Mouse (Mus musculus) MEL (cell line): ENCODE data around the gene Fbxl8. TPM values are rescaled to one million over a fixed set of nuclear protein-coding genes. Genes with fewer than 3 reads are reported as not detected.

ENCODE experiments used
- DNase-seq: peaks from one replicate; pipeline ENCODE4 v3.0.0; 2011; ENCODE audit warnings: low read depth, low spot score
- H3K27ac ChIP-seq: 2 replicates; pipeline ENCODE4 v1.5.1; 2012; ENCODE audit warnings: low read depth, mild to moderate bottlenecking, control low read depth, low read length, moderate library complexity; ENCODE audit not compliant: control insufficient read depth
- H3K27me3 ChIP-seq, 2 experiments: fragments of 150-350 bp in 1 of 2; sonication (generic) in 1 of 2; 2 replicates each; pipeline ENCODE4 v1.6.1; 2012; ENCODE audit warnings: low read length in 2 of 2, mild to moderate bottlenecking in 2 of 2, improper control_type of control experiment in 1 of 2, moderate library complexity in 1 of 2; ENCODE audit not compliant: insufficient read depth in 2 of 2, control insufficient read depth in 1 of 2
- H3K36me3 ChIP-seq, 2 experiments: 2 replicates each; pipeline ENCODE4 v1.6.1; 2012 to 2014; ENCODE audit warnings: low read length in 2 of 2, improper control_type of control experiment in 1 of 2, inconsistent platforms in 1 of 2, mild to moderate bottlenecking in 1 of 2; ENCODE audit not compliant: insufficient read depth in 2 of 2, control insufficient read depth in 1 of 2
- H3K4me1 ChIP-seq, 2 experiments: fragments of 150-350 bp in 1 of 2; sonication (generic) in 1 of 2; 2 replicates each; pipeline ENCODE4 v1.6.1; 2012; ENCODE audit warnings: low read length in 2 of 2, improper control_type of control experiment in 1 of 2, mild to moderate bottlenecking in 1 of 2; ENCODE audit not compliant: insufficient read depth in 2 of 2, control insufficient read depth in 1 of 2
- H3K4me3 ChIP-seq, 2 experiments: fragments of 150-350 bp in 1 of 2; sonication (generic) in 1 of 2; 2 replicates each; pipeline ENCODE4 v1.5.1; 2012; ENCODE audit warnings: low read depth in 2 of 2, low read length in 2 of 2, mild to moderate bottlenecking in 2 of 2, moderate library complexity in 2 of 2, control low read depth in 1 of 2, improper control_type of control experiment in 1 of 2; ENCODE audit not compliant: control insufficient read depth in 1 of 2, insufficient read depth in 1 of 2
- H3K79me2 ChIP-seq: 2 replicates; pipeline ENCODE4 v1.6.1; 2012; ENCODE audit warnings: mild to moderate bottlenecking, low read length, moderate library complexity; ENCODE audit not compliant: control insufficient read depth, poor library complexity, insufficient read depth
- H3K9ac ChIP-seq: 2 replicates; pipeline ENCODE4 v1.6.1; 2012; ENCODE audit warnings: low read depth, mild to moderate bottlenecking, control low read depth, low read length, moderate library complexity; ENCODE audit not compliant: control insufficient read depth, poor library complexity, severe bottlenecking
- H3K9me3 ChIP-seq: fragments of 150-350 bp; sonication (generic); replicated peaks from 2 replicates; pipeline ENCODE4 v1.6.1; 2012; ENCODE audit warnings: mild to moderate bottlenecking, low read length, improper control_type of control experiment, moderate library complexity; ENCODE audit not compliant: insufficient read depth
- BHLHE40 ChIP-seq: IDR thresholded peaks from 2 replicates; pipeline ENCODE4 v1.6.1; 2012; ENCODE audit warnings: low read depth, mild to moderate bottlenecking, inconsistent platforms, low read length, improper control_type of control experiment, borderline replicate concordance
- CTCF ChIP-seq, 3 experiments: IDR thresholded peaks in 2 of 3; conservative IDR thresholded peaks in 1 of 3; 2 replicates each; pipeline ENCODE4 v1.5.1; 2011 to 2012; ENCODE audit warnings: low read length in 3 of 3, low read depth in 2 of 3, mild to moderate bottlenecking in 2 of 3, improper control_type of control experiment in 1 of 3, inconsistent platforms in 1 of 3, mixed read lengths in 1 of 3, moderate library complexity in 1 of 3; ENCODE audit not compliant: control insufficient read depth in 1 of 3, insufficient read depth in 1 of 3, poor library complexity in 1 of 3, severe bottlenecking in 1 of 3
- E2F4 ChIP-seq: IDR thresholded peaks from 2 replicates; pipeline ENCODE4 v1.6.1; 2011; ENCODE audit warnings: low read depth, low read length, improper control_type of control experiment, borderline replicate concordance
- ELF1 ChIP-seq: IDR thresholded peaks from 2 replicates; pipeline ENCODE4 v1.6.1; 2014; ENCODE audit warnings: low read depth, mild to moderate bottlenecking, inconsistent platforms, low read length, improper control_type of control experiment, moderate library complexity
- EP300 ChIP-seq, 2 experiments: IDR thresholded peaks; 2 replicates each; pipeline ENCODE4 v1.6.1; 2011; ENCODE audit warnings: improper control_type of control experiment in 2 of 2, low read length in 2 of 2, low read depth in 1 of 2, mild to moderate bottlenecking in 1 of 2
- ETS1 ChIP-seq: IDR thresholded peaks from 2 replicates; pipeline ENCODE4 v1.6.1; 2012; ENCODE audit warnings: low read depth, mild to moderate bottlenecking, inconsistent platforms, low read length, improper control_type of control experiment, moderate library complexity
- GABPA ChIP-seq: IDR thresholded peaks from 2 replicates; pipeline ENCODE4 v1.6.1; 2012; ENCODE audit warnings: low read depth, mild to moderate bottlenecking, inconsistent platforms, low read length, improper control_type of control experiment, moderate library complexity
- GATA1 ChIP-seq: IDR thresholded peaks from 2 replicates; pipeline ENCODE4 v1.6.1; 2011; ENCODE audit warnings: low read depth, low read length, improper control_type of control experiment
- JUND ChIP-seq: IDR thresholded peaks from 2 replicates; pipeline ENCODE4 v1.6.1; 2011; ENCODE audit warnings: low read depth, mild to moderate bottlenecking, improper control_type of control experiment, low read length
- KAT2A ChIP-seq: conservative IDR thresholded peaks from 2 replicates; pipeline ENCODE4 v1.6.1; 2012; ENCODE audit warnings: low read depth, low read length, improper control_type of control experiment, inconsistent platforms
- MAFK ChIP-seq: IDR thresholded peaks from 2 replicates; pipeline ENCODE4 v1.6.1; 2011; ENCODE audit warnings: low read depth, mild to moderate bottlenecking, low read length, improper control_type of control experiment, borderline replicate concordance
- MAX ChIP-seq: IDR thresholded peaks from 2 replicates; pipeline ENCODE4 v1.6.1; 2011; ENCODE audit warnings: low read length, improper control_type of control experiment
- MAZ ChIP-seq: IDR thresholded peaks from 2 replicates; pipeline ENCODE4 v1.6.1; 2012; ENCODE audit warnings: low read depth, mild to moderate bottlenecking, inconsistent platforms, low read length, improper control_type of control experiment
- MEF2A ChIP-seq: IDR thresholded peaks from 2 replicates; pipeline ENCODE4 v1.6.1; 2014; ENCODE audit warnings: low read depth, mild to moderate bottlenecking, inconsistent platforms, low read length, improper control_type of control experiment; ENCODE audit not compliant: poor library complexity, insufficient replicate concordance, severe bottlenecking; ENCODE audit errors: extremely low read depth
- MYB ChIP-seq: IDR thresholded peaks from 2 replicates; pipeline ENCODE4 v1.6.1; 2011; ENCODE audit warnings: mild to moderate bottlenecking, low read depth, low read length, improper control_type of control experiment
- NELFE ChIP-seq: IDR thresholded peaks from 2 replicates; pipeline ENCODE4 v1.6.1; 2011; ENCODE audit warnings: low read depth, low read length, improper control_type of control experiment
- POLR2A ChIP-seq, 2 experiments: IDR thresholded peaks; 2 replicates each; pipeline ENCODE4 v1.6.1; 2011 to 2012; ENCODE audit warnings: low read length in 2 of 2, mild to moderate bottlenecking in 2 of 2, control low read depth in 1 of 2, improper control_type of control experiment in 1 of 2, low read depth in 1 of 2, moderate library complexity in 1 of 2; ENCODE audit not compliant: control insufficient read depth in 1 of 2, insufficient read depth in 1 of 2, poor library complexity in 1 of 2
- POLR2AphosphoS2 ChIP-seq: IDR thresholded peaks from 2 replicates; pipeline ENCODE4 v1.6.1; 2011; ENCODE audit warnings: low read length, improper control_type of control experiment
- POLR2AphosphoS5 ChIP-seq: IDR thresholded peaks from 2 replicates; pipeline ENCODE4 v1.6.1; 2012; ENCODE audit warnings: low read depth, borderline replicate concordance, mild to moderate bottlenecking, inconsistent platforms, low read length, moderate library complexity, mixed read lengths
- RAD21 ChIP-seq: IDR thresholded peaks from 2 replicates; pipeline ENCODE4 v1.6.1; 2011; ENCODE audit warnings: mild to moderate bottlenecking, low read depth, low read length, improper control_type of control experiment
- RCOR1 ChIP-seq: IDR thresholded peaks from 2 replicates; pipeline ENCODE4 v1.6.1; 2012; ENCODE audit warnings: low read depth, mild to moderate bottlenecking, inconsistent platforms, low read length, improper control_type of control experiment
- TAL1 ChIP-seq: IDR thresholded peaks from 2 replicates; pipeline ENCODE4 v1.6.1; 2012; ENCODE audit warnings: mild to moderate bottlenecking, inconsistent platforms, low read length, moderate library complexity, mixed read lengths
- TBP ChIP-seq: IDR thresholded peaks from 2 replicates; pipeline ENCODE4 v1.8.0; 2011; ENCODE audit warnings: low read depth, low read length, improper control_type of control experiment
- TCF12 ChIP-seq: IDR thresholded peaks from 2 replicates; pipeline ENCODE4 v1.6.1; 2014; ENCODE audit warnings: low read depth, mild to moderate bottlenecking, inconsistent platforms, low read length, improper control_type of control experiment, moderate library complexity
- USF2 ChIP-seq, 2 experiments: IDR thresholded peaks; 2 replicates each; pipeline ENCODE4 v1.6.1; 2011 to 2012; ENCODE audit warnings: improper control_type of control experiment in 2 of 2, low read length in 2 of 2, borderline replicate concordance in 1 of 2, inconsistent platforms in 1 of 2, low read depth in 1 of 2, mild to moderate bottlenecking in 1 of 2; ENCODE audit not compliant: insufficient read depth in 1 of 2
- ZC3H11A ChIP-seq: IDR thresholded peaks from 2 replicates; pipeline ENCODE4 v1.6.1; 2012; ENCODE audit warnings: low read depth, mild to moderate bottlenecking, inconsistent platforms, low read length, improper control_type of control experiment
- ZKSCAN1 ChIP-seq: IDR thresholded peaks from 2 replicates; pipeline ENCODE4 v1.6.1; 2012; ENCODE audit warnings: low read depth, mild to moderate bottlenecking, inconsistent platforms, low read length, improper control_type of control experiment, moderate library complexity
- ZMIZ1 ChIP-seq: IDR thresholded peaks from 2 replicates; pipeline ENCODE4 v1.6.1; 2012; ENCODE audit warnings: low read depth, mild to moderate bottlenecking, inconsistent platforms, low read length, improper control_type of control experiment, moderate library complexity
- polyA plus RNA-seq, 2 experiments: library from polyadenylated mRNA; stranded (reverse) in 1 of 2; unstranded in 1 of 2; fragments of >175 nt in 1 of 2; fragments of >200 nt in 1 of 2; gene quantifications; 2 replicates each; pipeline versions ENCODE4 v1.2.1 to v1.2.4; 2012; ENCODE audit warnings: low replicate concordance in 2 of 2, low read depth in 1 of 2; ENCODE audit not compliant: insufficient read length in 2 of 2, insufficient read depth in 1 of 2, missing spikeins in 1 of 2
- total RNA-seq: library from RNA; depleted of rRNA; stranded (reverse); fragments of 300-350 nt; gene quantifications from 2 replicates; pipeline ENCODE4 v1.2.3, GENCODE M21; 2012

Gene Fbxl8
- total and polyA plus RNA-seq, 3 experiments: 4.1 to 7.2 TPM; not detected in 1

GRCm38 (mm10) chr8:105295895-105296573 lies 31.6 kb downstream of the Fbxl8 start, which contains the start of gene Exoc3l:
Exoc3l (minus strand) TSS chr8:105296101.
- H3K4me1 ChIP-seq: peaks cover 11 to 21% of the 10 kb centered on the region in 2 experiments
- H3K27me3 ChIP-seq: no peaks in the 10 kb centered on the region
- H3K79me2 ChIP-seq: peaks cover 32% of the 10 kb centered on the region
- H3K4me3 ChIP-seq: peak within 1 kb of the TSS; percentile 81 to 86
- H3K27ac ChIP-seq: peak within 1 kb of the TSS; percentile 69; the same call in 1 of the 2 replicates
- H3K9me3 ChIP-seq: no peaks in the 10 kb centered on the region
- DNase-seq: no peak
- H3K9ac ChIP-seq: peak within 1 kb of the TSS; percentile 78
- peaks cover 7 to 21% of the 10 kb centered on the region in 2 experiments for H3K36me3 ChIP-seq
- no peak for TF ChIP-seq MAZ
- TF ChIP-seq KAT2A: no peak
- TF ChIP-seq MYB: no peak
- no peak for TF ChIP-seq MAX
- TF ChIP-seq POLR2A (IDR thresholded peaks at IDR 0.05; ENCODE audit: control insufficient read depth in 1 of 2, insufficient read depth in 1 of 2, low read depth in 1 of 2, low read length in 2 of 2, poor library complexity in 1 of 2): no peak
- TF ChIP-seq ZKSCAN1: no peak
- TF ChIP-seq ZMIZ1: no peak
- no peak for TF ChIP-seq POLR2AphosphoS2
- TF ChIP-seq BHLHE40: no peak
- TF ChIP-seq GATA1: no peak
- TF ChIP-seq MAFK: no peak
- TF ChIP-seq TAL1: no peak
- TF ChIP-seq GABPA: no peak
- no peak for TF ChIP-seq TBP
- TF ChIP-seq, all 39 proteins: peak for 0

DNA sequence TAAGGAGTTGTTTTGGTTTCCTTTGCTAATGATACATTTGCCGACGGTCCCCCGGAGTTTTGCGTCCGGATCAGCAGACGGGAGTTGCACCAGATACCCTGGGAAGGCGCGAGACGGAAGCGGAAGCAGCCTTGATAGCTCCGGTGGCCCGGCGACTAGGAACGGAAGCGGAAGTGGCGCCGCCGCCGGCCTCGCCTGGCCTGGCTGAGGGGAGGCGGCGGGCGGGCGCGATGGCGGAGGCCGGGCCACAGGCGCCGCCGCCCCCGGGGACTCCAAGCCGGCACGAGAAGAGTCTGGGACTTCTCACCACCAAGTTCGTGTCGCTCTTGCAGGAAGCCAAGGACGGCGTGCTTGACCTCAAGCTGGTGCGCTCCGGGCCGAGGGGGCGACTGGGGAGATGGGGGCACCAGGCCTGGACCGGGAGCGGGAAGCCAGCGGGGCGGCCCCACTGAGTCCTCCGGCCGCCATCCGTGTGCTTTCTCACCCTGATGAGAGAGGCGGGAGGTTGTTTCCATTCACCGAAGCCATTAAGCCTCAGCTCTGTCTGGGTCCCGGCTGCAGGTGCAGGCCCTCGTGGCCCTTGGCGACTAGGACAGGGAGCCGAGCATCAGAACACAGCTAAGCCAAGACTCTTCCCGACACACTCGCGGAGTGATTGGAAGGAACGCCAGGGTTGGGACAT lies 33.2 kb downstream of the Fbxl8 start, which contains the start of gene E2f4:
TSS of gene E2f4 (plus strand) at position 153 of the 682 bp plus-strand sequence.
- peak within 1 kb of the TSS; percentile 86 for H3K4me3 ChIP-seq
- peaks cover 15 to 33% of the 10 kb centered on the region in 2 experiments for H3K36me3 ChIP-seq
- TF ChIP-seq ETS1 (0 out of 2 replicates have a peak, but pooled peaks have one; percentile 43), POLR2AphosphoS2 (no peak; the same call in none of the 2 replicates), GATA1 (no peak), KAT2A (peak; percentile 60; the same call in 1 of the 2 replicates), MEF2A (no peak), TCF12 (peak; percentile 76), MYB (no peak), ZC3H11A (no peak), NELFE (peak; percentile 84), ELF1 (peak; percentile 99), ZKSCAN1 (no peak), E2F4 (no peak), MAX (peak; percentile 45; the same call in 1 of the 2 replicates), TBP (peak; percentile 49; the same call in 1 of the 2 replicates), EP300 (IDR thresholded peaks at IDR 0.05; ENCODE audit: low read depth in 1 of 2, low read length in 2 of 2) (peak in 1 of 2 experiments; percentile 25; a peak in 1 of 4 replicates), POLR2AphosphoS5 (no peak), RCOR1 (no peak), RAD21 (no peak), USF2 (IDR thresholded peaks at IDR 0.05; ENCODE audit: borderline replicate concordance in 1 of 2, insufficient read depth in 1 of 2, low read depth in 1 of 2, low read length in 2 of 2) (no peak), JUND (no peak), CTCF (IDR thresholded peaks at IDR 0.05 in 2 of 3, conservative IDR thresholded peaks at IDR 0.05 in 1 of 3; ENCODE audit: control insufficient read depth in 1 of 3, insufficient read depth in 1 of 3, low read depth in 2 of 3, low read length in 3 of 3, poor library complexity in 1 of 3, severe bottlenecking in 1 of 3) (no peak)

More for the DNA sequence above, 33.2 kb downstream of the Fbxl8 start, which contains the start of gene E2f4:
- H3K27me3 ChIP-seq: no peaks in the 10 kb centered on the region
- no peaks in the 10 kb centered on the region for H3K9me3 ChIP-seq
- H3K9ac ChIP-seq: peak within 1 kb of the TSS; percentile 97
- DNase-seq: peak; percentile 96
- H3K27ac ChIP-seq: peak within 1 kb of the TSS; percentile 70
- peaks cover 11 to 27% of the 10 kb centered on the region in 2 experiments for H3K4me1 ChIP-seq
- peaks cover 34% of the 10 kb centered on the region for H3K79me2 ChIP-seq
